Mouse (Mus musculus) kidney, postnatal 10 days (tissue): Measurements from ENCODE around the gene Ms4a15.
A peak's percentile ranks its signal among the peaks of the same experiment; 100 is the strongest.

ENCODE experiments used
- DNase-seq: peaks from one replicate; pipeline ENCODE4 v3.0.0; 2021; ENCODE audit warnings: mixed read lengths

Gene Ms4a15

DNA sequence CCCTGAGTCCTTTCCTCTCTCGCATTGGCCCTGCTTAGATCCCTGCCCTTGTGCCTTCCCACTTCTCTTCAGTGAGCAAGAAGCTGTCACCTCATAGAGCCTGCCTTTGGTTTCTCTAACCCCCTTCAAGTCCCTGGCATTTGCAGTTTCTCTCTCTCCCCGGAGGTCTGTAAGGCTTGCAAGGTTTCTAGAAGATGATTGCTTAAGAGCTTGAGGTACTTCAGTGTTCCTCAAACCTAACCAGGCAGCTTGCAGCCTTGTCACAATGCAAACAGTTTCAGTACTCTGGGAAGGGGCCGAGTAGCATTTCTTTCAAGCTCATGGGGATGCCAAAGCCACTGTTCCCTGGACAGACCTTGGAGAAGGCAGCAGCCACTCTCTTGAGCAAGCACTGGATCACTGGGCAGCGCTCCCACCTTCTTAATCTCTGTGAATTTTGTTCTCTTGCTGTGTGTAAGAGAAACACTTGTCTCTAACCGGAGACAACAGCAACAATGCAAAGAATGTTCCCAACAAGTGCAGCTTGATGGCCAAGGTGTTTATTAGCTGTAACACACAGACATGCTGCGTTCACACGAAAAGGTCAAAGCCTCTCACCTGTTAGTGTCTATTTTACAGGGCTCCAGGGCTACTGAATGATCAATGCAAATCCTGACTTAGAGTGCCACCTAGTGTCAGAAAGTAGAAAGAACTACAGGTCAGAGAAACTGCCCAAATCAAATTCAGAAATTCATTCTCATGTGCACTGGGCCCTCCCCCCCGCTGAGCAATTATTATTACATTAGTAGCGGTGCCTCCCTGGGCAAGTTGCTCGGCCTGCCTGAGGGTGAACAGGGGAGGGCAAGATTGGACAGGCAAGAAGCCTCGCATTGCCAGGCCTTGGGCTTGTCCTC is 33.7 kb downstream of the Ms4a15 start:
- DNase-seq, result peak; percentile 56

- DNase-seq, result peak; percentile 82
Measured at GRCm38 (mm10) chr19:10952021-10952939, 40.8 kb downstream of the Ms4a15 start.

GRCm38 (mm10) chr19:10949558-10949957 is 43.5 kb downstream of the Ms4a15 start:
- no peak for DNase-seq

- peak; percentile 99 for DNase-seq
Measured at GRCm38 (mm10) chr19:10949112-10949511, 43.9 kb downstream of the Ms4a15 start, which contains the start of gene Ccdc86. Ccdc86 (minus strand) TSS chr19:10949266.

GRCm38 (mm10) chr19:10948416-10948815 is 44.6 kb downstream of the Ms4a15 start:
- DNase-seq, result peak; percentile 26

DNA sequence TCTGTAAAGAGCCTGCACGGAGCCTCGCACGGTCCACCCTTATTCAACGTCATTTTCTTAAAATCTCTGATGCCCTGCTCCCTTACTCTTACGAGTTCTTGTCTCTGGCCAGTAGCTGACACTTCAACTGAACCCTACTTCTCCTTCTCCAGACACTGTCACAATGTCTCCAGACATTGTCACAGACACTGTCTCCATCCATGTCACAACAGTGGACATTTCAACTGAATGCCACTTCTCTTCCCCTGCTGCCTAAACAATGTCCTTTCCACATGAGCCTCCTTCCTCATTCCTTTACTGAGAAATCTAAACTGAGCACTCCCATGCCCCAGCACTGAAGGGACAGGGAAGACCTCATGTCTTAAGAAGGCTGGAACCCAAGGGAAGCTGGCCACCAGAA is 45.8 kb downstream of the Ms4a15 start:
- DNase-seq, result no peak

GRCm38 (mm10) chr19:10946506-10946905 is 46.5 kb downstream of the Ms4a15 start:
- DNase-seq, result no peak

GRCm38 (mm10) chr19:10943955-10944354 is 49.1 kb downstream of the Ms4a15 start:
- no peak for DNase-seq

- peak; percentile 30 for DNase-seq
Measured at GRCm38 (mm10) chr19:10940801-10941457, 52.1 kb downstream of the Ms4a15 start.

- DNase-seq, result peak; percentile 83
Measured at GRCm38 (mm10) chr19:10940097-10940800, 52.8 kb downstream of the Ms4a15 start.

GRCm38 (mm10) chr19:10938771-10939170 is 54.3 kb downstream of the Ms4a15 start:
- no peak for DNase-seq

- no peak for DNase-seq
Measured at GRCm38 (mm10) chr19:10937110-10937563, 55.9 kb downstream of the Ms4a15 start, which contains the start of gene Ptgdr2. Ptgdr2 (plus strand) TSS chr19:10937160.

GRCm38 (mm10) chr19:10936077-10936476 is 57.0 kb downstream of the Ms4a15 start:
- DNase-seq, result no peak

DNA sequence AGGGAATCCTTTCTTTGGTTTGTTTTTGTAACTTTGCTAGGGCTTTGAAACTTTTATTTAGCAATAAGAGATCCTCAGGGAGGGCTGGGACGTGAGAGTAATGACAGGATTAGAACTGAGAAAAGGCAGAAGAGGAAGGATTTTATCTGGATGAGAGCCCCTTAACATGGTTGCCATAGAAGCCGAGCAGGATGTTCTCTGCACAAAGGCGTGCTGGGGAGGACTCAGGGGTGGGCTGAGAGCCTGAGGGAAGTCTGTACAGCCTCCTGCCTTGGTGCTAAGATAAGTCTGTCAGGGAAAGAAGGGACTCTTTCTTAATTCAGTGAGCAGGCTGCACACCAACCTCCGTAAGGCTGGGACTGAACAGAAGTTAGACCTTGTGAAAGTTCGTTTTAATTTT is 58.0 kb downstream of the Ms4a15 start:
- DNase-seq, result no peak

DNA sequence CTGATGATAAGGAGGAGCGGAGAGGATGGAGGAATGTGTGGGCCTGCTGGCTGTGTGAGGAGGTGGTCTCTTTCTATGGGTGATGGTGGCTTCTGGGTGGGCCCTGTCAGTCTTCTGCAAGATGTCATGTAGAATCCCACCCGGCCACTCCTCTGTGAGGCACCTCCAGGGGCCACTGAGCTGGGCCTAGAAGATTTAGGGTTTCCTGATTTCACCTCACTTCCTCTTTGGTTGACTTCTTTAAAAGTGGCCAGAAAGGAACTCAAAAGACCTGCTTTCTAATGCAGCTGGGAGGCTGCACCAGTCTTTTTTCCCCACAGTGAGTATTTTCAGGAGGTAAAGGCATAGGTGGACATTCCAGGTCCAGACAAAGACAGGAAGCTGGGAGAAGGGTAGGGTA is 62.4 kb downstream of the Ms4a15 start:
- DNase-seq, result no peak
